In genomic region chr16:26164066-26164465, GRCm38 (mm10) we compare ENCODE assay signal across 20 mouse cellular contexts. TPM values are rescaled to one million over a fixed set of nuclear protein-coding genes. Genes with fewer than 3 reads are reported as not detected.
DNase-seq lines count a peak whose midpoint lies in the region; ATAC-seq lines count a peak whose summit lies in the region.
"Had no signal": no experiment of that assay in that cellular context is flagged by ENCODE, and none has a peak within 500 bp of the region (broad histone marks: within the 10 kb centered on the region; RNA-seq: fewer than 3 reads in every experiment).

No protein-coding gene starts in this region.

- DNase-seq in embryo, embryonic 10 days (ENCODE audit: low spot score), result peak; percentile 10
- DNase-seq in embryo, embryonic 9.5 days (ENCODE audit: extremely low spot score), result no peak
- DNase-seq in kidney, adult 9 months, result peak; percentile 55
- DNase-seq in kidney, adult 11 months, result no peak
- DNase-seq in lung, postnatal 36 days, result peak; percentile 8
- DNase-seq in c-Kit-positive CD71-positive TER-119-positive erythroid progenitor cells, embryonic 14.5 days (ENCODE audit: low spot score), result no peak
- no peak for DNase-seq in layer of hippocampus, adult 18-20 months (ENCODE audit: low spot score in 2 of 2)
- DNase-seq: adrenal gland, postnatal 14 days; cerebellum, adult 2 months; gastrocnemius, postnatal 25 days; liver, embryonic 13.5 days had no signal

- H3K9me3 ChIP-seq in kidney, embryonic 16.5 days (ENCODE audit: low read length), result no peaks in the 10 kb centered on the region
- H3K9me3 ChIP-seq: hindbrain, embryonic 12.5 days; liver, embryonic 13.5 days; neural tube, embryonic 12.5 days had no signal

- H3K27me3 ChIP-seq in kidney, embryonic 16.5 days (ENCODE audit: insufficient read depth, low read length), result no peaks in the 10 kb centered on the region
- H3K27me3 ChIP-seq: hindbrain, embryonic 12.5 days; liver, embryonic 13.5 days; neural tube, embryonic 12.5 days had no signal

- H3K4me1 ChIP-seq in kidney, embryonic 16.5 days (ENCODE audit: insufficient read depth, low read length), result no peaks in the 10 kb centered on the region
- H3K4me1 ChIP-seq: hindbrain, embryonic 12.5 days; liver, embryonic 13.5 days; neural tube, embryonic 12.5 days had no signal

- H3K4me2 ChIP-seq in kidney, embryonic 16.5 days (replicated peaks; ENCODE audit: low read depth, low read length), result no peak overlapping the region
- H3K4me2 ChIP-seq: hindbrain, embryonic 12.5 days; liver, embryonic 13.5 days; midbrain, embryonic 11.5 days; neural tube, embryonic 12.5 days had no signal

- peak; percentile 61; the same call in 1 of the 2 replicates for ATAC-seq in kidney, embryonic 16.5 days (ENCODE audit: low FRiP score, low TSS enrichment)
- ATAC-seq: activated CD4-positive, CD25-positive, alpha-beta regulatory T cell, adult 4 months had no signal

- H3K36me3 ChIP-seq in kidney, embryonic 16.5 days (ENCODE audit: insufficient read depth, low read length), result no peaks in the 10 kb centered on the region
- H3K36me3 ChIP-seq: hindbrain, embryonic 12.5 days; liver, embryonic 13.5 days; neural tube, embryonic 12.5 days had no signal

- no peak overlapping the region for H3K9ac ChIP-seq in kidney, embryonic 16.5 days (replicated peaks; ENCODE audit: low read length)
- H3K9ac ChIP-seq: hindbrain, embryonic 12.5 days; liver, embryonic 13.5 days; neural tube, embryonic 12.5 days had no signal

- H3K4me3 ChIP-seq in kidney, embryonic 16.5 days (ENCODE audit: low read length), result no peak overlapping the region
- H3K4me3 ChIP-seq: hindbrain, embryonic 12.5 days; left cerebral cortex, adult 2 months; liver, embryonic 13.5 days; neural tube, embryonic 12.5 days had no signal

- 32% methylated on average over 4 of the region's 4 CpGs for whole genome bisulfite sequencing in kidney, embryonic 16.5 days

- no peak overlapping the region for H3K27ac ChIP-seq in kidney, embryonic 16.5 days (ENCODE audit: low read length)
- H3K27ac ChIP-seq: hindbrain, embryonic 12.5 days; left cerebral cortex, adult 2 months; liver, embryonic 13.5 days; macrophage; neural tube, embryonic 12.5 days; stomach, postnatal 0 days had no signal

RNA-seq across cellular contexts. Expression of gene P3h2, which starts 58.5 kb away (rescaled TPM):
- polyA plus RNA-seq in kidney, embryonic 16.5 days (2015; fragmentation: Nextera tagmentation; extraction: Ambion mirVana), result 6.3 and 7.0 TPM in 2 replicates
- total RNA-seq in layer of hippocampus, adult 18-20 months (2021), result 1 to 10 TPM; 3.0 to 4.0 TPM
- total RNA-seq: monocyte, adult 5-6 weeks had no signal

Comparison
In these comparisons a context has a peak if more than half of its experiments do, and no peak if none do; other contexts are left out.
1. DNase-seq: peak in embryo, embryonic 10 days (single experiment), kidney, adult 9 months (single experiment) and lung, postnatal 36 days (single experiment); none in embryo, embryonic 9.5 days (single experiment), kidney, adult 11 months (single experiment), c-Kit-positive CD71-positive TER-119-positive erythroid progenitor cells, embryonic 14.5 days (single experiment) and layer of hippocampus, adult 18-20 months (0 of 2).